Mouse (Mus musculus) yolk sac, embryonic 10.5 days (tissue): ENCODE measurements around the gene BC024978.

Experiments used
- DNase-seq: peaks from one replicate; pipeline ENCODE4 v3.0.0-alpha.2; 2017; ENCODE audit warnings: low spot score

BC024978 gene

DNA sequence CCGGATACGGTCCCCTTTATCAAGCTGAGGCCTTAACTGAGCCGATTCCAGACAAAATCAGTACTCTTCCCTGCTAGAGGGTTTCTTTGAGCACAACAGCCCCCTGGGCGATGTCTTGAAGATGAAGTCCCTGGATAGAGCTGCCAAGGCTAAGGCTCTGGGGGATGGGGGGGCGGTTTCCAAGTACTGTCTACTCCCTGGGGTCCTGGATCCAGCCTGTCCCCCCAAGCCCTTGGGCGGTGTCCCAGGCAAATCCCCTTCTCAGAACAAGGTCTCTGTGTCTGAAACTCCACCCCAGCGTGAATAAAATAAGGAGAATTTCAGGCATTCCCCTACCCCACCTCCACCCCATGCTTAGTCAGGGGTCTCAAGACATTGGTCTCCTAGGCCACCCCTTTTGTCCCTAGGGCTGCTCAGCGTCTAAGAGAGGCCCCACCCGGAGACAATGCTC lies 63.7 kb downstream of the BC024978 start:
- DNase-seq, result no peak

DNA sequence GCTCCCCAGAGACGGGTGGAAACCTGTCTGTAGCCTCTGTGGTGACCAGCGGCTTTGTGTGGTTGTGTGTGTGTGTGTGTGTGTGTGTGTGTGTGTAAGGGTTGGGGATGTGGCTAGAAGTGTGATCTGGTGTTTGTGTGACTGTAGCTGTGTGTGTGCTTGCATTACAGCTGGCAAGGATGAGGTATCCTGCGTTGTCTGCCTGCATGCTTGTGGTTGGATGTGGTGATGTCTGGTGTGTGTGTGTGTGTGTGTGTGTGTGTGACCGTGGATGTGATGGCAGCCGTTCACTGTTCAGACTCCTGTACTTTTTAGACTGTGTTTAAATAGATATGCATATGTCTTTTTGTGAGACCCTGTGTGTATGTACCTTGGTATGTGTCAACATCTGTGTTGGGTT lies 64.2 kb downstream of the BC024978 start:
- DNase-seq, result no peak
